Mouse (Mus musculus) lung, embryonic 15.5 days (tissue): ENCODE data around the gene Neb. TPM values are rescaled to one million over a fixed set of nuclear protein-coding genes. Genes with fewer than 3 reads are reported as not detected.
A peak's percentile ranks its signal among the peaks of the same experiment; 100 is the strongest.

Experiments
- ATAC-seq: fragments of 200-750 bp; cut with Nextera tagmentation; 2 replicates; pipeline ENCODE4 v1.8.0; 2017; ENCODE audit warnings: moderate number of reproducible peaks, borderline replicate concordance; ENCODE audit not compliant: low FRiP score, low TSS enrichment; ENCODE audit errors: extremely low read depth
- H3K27ac ChIP-seq: fragments of 300-500 bp; sonication (generic); 2 replicates; pipeline ENCODE4 v1.5.1; 2015; ENCODE audit warnings: moderate library complexity, mild to moderate bottlenecking, inconsistent platforms
- H3K27me3 ChIP-seq: fragments of 300-500 bp; sonication (generic); 2 replicates; pipeline ENCODE4 v1.6.1; 2015; ENCODE audit warnings: inconsistent platforms
- H3K36me3 ChIP-seq: fragments of 300-500 bp; sonication (generic); 2 replicates; pipeline ENCODE4 v1.6.1; 2015; ENCODE audit warnings: inconsistent platforms
- H3K4me1 ChIP-seq: fragments of 300-500 bp; sonication (generic); 2 replicates; pipeline ENCODE4 v1.6.1; 2015; ENCODE audit warnings: inconsistent platforms
- H3K4me2 ChIP-seq: fragments of 300-500 bp; sonication (generic); 2 replicates; pipeline ENCODE4 v1.6.1; 2015; ENCODE audit warnings: inconsistent platforms, mild to moderate bottlenecking, moderate library complexity
- H3K4me3 ChIP-seq: fragments of 300-500 bp; sonication (generic); 2 replicates; pipeline ENCODE4 v1.5.1; 2015; ENCODE audit warnings: mild to moderate bottlenecking, inconsistent platforms
- H3K9ac ChIP-seq: fragments of 300-500 bp; sonication (generic); 2 replicates; pipeline ENCODE4 v1.6.1; 2015; ENCODE audit warnings: inconsistent platforms
- H3K9me3 ChIP-seq: fragments of 300-500 bp; sonication (generic); 2 replicates; pipeline ENCODE4 v1.6.1; 2016; ENCODE audit warnings: inconsistent platforms
- WGBS: fragments of 180-500 bp; shearing (Covaris S2); methylation state at CpG from one replicate; pipeline ENCODE4 v1.1.7; 2015; 5-methylcytosine and 5-hydroxymethylcytosine counted together
- polyA plus RNA-seq: library from polyadenylated mRNA; unstranded; fragments of >200 nt; fragmentation: Nextera tagmentation; extraction: Ambion mirVana; gene quantifications from 2 replicates; pipeline ENCODE4 v1.2.1, GENCODE M21; 2015

Neb gene
- polyA plus RNA-seq, 1 experiment from 2014 or later = 1.7 TPM

GRCm38 (mm10) chr2:52224366-52224765, 153.9 kb downstream of the Neb start:
- Histone ChIP-seq H3K27me3 (no peaks in the 10 kb centered on the region), H3K36me3 (no peaks in the 10 kb centered on the region), H3K27ac (no peak overlapping the region), H3K9me3 (no peaks in the 10 kb centered on the region), H3K4me1 (no peaks in the 10 kb centered on the region), H3K4me3 (no peak overlapping the region), H3K4me2 (no peak overlapping the region), H3K9ac (no peak overlapping the region)
- WGBS = 74% methylated on average over 5 of the region's 5 CpGs
- no peak for ATAC-seq

- no peak overlapping the region for H3K4me2 ChIP-seq
- H3K27ac ChIP-seq = no peak overlapping the region
- H3K9me3 ChIP-seq = no peaks in the 10 kb centered on the region
- no peaks in the 10 kb centered on the region for H3K4me1 ChIP-seq
- no peaks in the 10 kb centered on the region for H3K36me3 ChIP-seq
- H3K4me3 ChIP-seq = no peak overlapping the region
- H3K27me3 ChIP-seq = no peaks in the 10 kb centered on the region
- no peak overlapping the region for H3K9ac ChIP-seq
- 42% methylated on average over 8 of the region's 8 CpGs for WGBS
- ATAC-seq = no peak
These were observed 158.2 kb downstream of the Neb start for GRCm38 (mm10) chr2:52220074-52220473.

GRCm38 (mm10) chr2:52215945-52216344, 162.3 kb downstream of the Neb start:
- WGBS = 81% methylated on average over 8 of the region's 8 CpGs

GRCm38 (mm10) chr2:52212561-52212961, 165.7 kb downstream of the Neb start:
- Histone ChIP-seq H3K9me3 (no peaks in the 10 kb centered on the region), H3K27ac (no peak overlapping the region), H3K4me3 (no peak overlapping the region), H3K4me1 (0 out of 2 replicates have a peak, but pooled peaks cover 3% of the 10 kb centered on the region), H3K36me3 (no peaks in the 10 kb centered on the region), H3K9ac (no peak overlapping the region), H3K4me2 (no peak overlapping the region), H3K27me3 (no peaks in the 10 kb centered on the region)
- peak; percentile 13; the same call in 1 of the 2 replicates for ATAC-seq
- WGBS = 87% methylated on average over 11 of the region's 11 CpGs

More at GRCm38 (mm10) chr2:52215945-52216344, 162.3 kb downstream of the Neb start:
- no peak overlapping the region for H3K27ac ChIP-seq
- no peaks in the 10 kb centered on the region for H3K27me3 ChIP-seq
- H3K4me1 ChIP-seq = 0 out of 2 replicates have a peak, but pooled peaks cover 3% of the 10 kb centered on the region
- no peaks in the 10 kb centered on the region for H3K9me3 ChIP-seq
- H3K36me3 ChIP-seq = no peaks in the 10 kb centered on the region
- no peak overlapping the region for H3K9ac ChIP-seq
- no peak overlapping the region for H3K4me3 ChIP-seq
- no peak overlapping the region for H3K4me2 ChIP-seq
- no peak for ATAC-seq

GRCm38 (mm10) chr2:52211358-52211899, 166.8 kb downstream of the Neb start:
- no peak overlapping the region for H3K27ac ChIP-seq
- no peak overlapping the region for H3K4me3 ChIP-seq
- H3K4me2 ChIP-seq = no peak overlapping the region
- peak; percentile 87 for ATAC-seq
- WGBS = 37% methylated on average over 5 of the region's 5 CpGs
- 0 out of 2 replicates have a peak, but pooled peaks cover 3% of the 10 kb centered on the region for H3K4me1 ChIP-seq
- H3K9me3 ChIP-seq = no peaks in the 10 kb centered on the region
- no peaks in the 10 kb centered on the region for H3K36me3 ChIP-seq
- H3K9ac ChIP-seq = no peak overlapping the region
- no peaks in the 10 kb centered on the region for H3K27me3 ChIP-seq

GRCm38 (mm10) chr2:52210685-52211084, 167.6 kb downstream of the Neb start:
- no peak overlapping the region for H3K4me2 ChIP-seq
- 77% methylated on average over 7 of the region's 7 CpGs for WGBS
- H3K36me3 ChIP-seq = no peaks in the 10 kb centered on the region

GRCm38 (mm10) chr2:52204992-52205391, 173.3 kb downstream of the Neb start:
- Histone ChIP-seq H3K27me3 (no peaks in the 10 kb centered on the region), H3K9me3 (no peaks in the 10 kb centered on the region), H3K27ac (no peak overlapping the region), H3K9ac (no peak overlapping the region), H3K4me1 (no peaks in the 10 kb centered on the region), H3K4me3 (no peak overlapping the region), H3K36me3 (no peaks in the 10 kb centered on the region), H3K4me2 (no peak overlapping the region)
- 77% methylated on average over 4 of the region's 4 CpGs for WGBS
- no peak for ATAC-seq

More at GRCm38 (mm10) chr2:52210685-52211084, 167.6 kb downstream of the Neb start:
- no peaks in the 10 kb centered on the region for H3K9me3 ChIP-seq
- 0 out of 2 replicates have a peak, but pooled peaks cover 3% of the 10 kb centered on the region for H3K4me1 ChIP-seq
- no peaks in the 10 kb centered on the region for H3K27me3 ChIP-seq
- no peak overlapping the region for H3K9ac ChIP-seq
- no peak overlapping the region for H3K27ac ChIP-seq
- no peak overlapping the region for H3K4me3 ChIP-seq
- ATAC-seq = no peak

- ATAC-seq = no peak
- Histone ChIP-seq H3K4me2 (no peak overlapping the region), H3K27me3 (no peaks in the 10 kb centered on the region), H3K4me3 (no peak overlapping the region), H3K36me3 (no peaks in the 10 kb centered on the region), H3K9ac (no peak overlapping the region), H3K4me1 (no peaks in the 10 kb centered on the region), H3K27ac (no peak overlapping the region), H3K9me3 (no peaks in the 10 kb centered on the region)
- WGBS = 92% methylated on average over 6 of the region's 6 CpGs
These were observed 184.6 kb downstream of the Neb start for GRCm38 (mm10) chr2:52193629-52194028.

- H3K4me1 ChIP-seq = no peaks in the 10 kb centered on the region
- H3K27ac ChIP-seq = no peak overlapping the region
- H3K4me3 ChIP-seq = no peak overlapping the region
- no peaks in the 10 kb centered on the region for H3K9me3 ChIP-seq
- H3K4me2 ChIP-seq = no peak overlapping the region
- 94% methylated on average over 1 of the region's 1 CpGs for WGBS
- no peak for ATAC-seq
- H3K27me3 ChIP-seq = no peaks in the 10 kb centered on the region
- no peak overlapping the region for H3K9ac ChIP-seq
- H3K36me3 ChIP-seq = no peaks in the 10 kb centered on the region
These were observed 198.6 kb downstream of the Neb start for GRCm38 (mm10) chr2:52179678-52180077.

GRCm38 (mm10) chr2:52177726-52178125, 200.5 kb downstream of the Neb start:
- no peaks in the 10 kb centered on the region for H3K27me3 ChIP-seq
- H3K4me3 ChIP-seq = no peak overlapping the region
- no peak overlapping the region for H3K9ac ChIP-seq
- H3K27ac ChIP-seq = no peak overlapping the region
- no peaks in the 10 kb centered on the region for H3K4me1 ChIP-seq
- ATAC-seq = peak; percentile 31; the same call in 1 of the 2 replicates
- H3K36me3 ChIP-seq = no peaks in the 10 kb centered on the region
- H3K4me2 ChIP-seq = no peak overlapping the region
- no peaks in the 10 kb centered on the region for H3K9me3 ChIP-seq
- 70% methylated on average over 9 of the region's 9 CpGs for WGBS

- Histone ChIP-seq H3K4me2 (no peak overlapping the region), H3K36me3 (no peaks in the 10 kb centered on the region), H3K9me3 (no peaks in the 10 kb centered on the region), H3K4me1 (no peaks in the 10 kb centered on the region), H3K27me3 (no peaks in the 10 kb centered on the region), H3K27ac (no peak overlapping the region), H3K4me3 (no peak overlapping the region), H3K9ac (no peak overlapping the region)
- no peak for ATAC-seq
- WGBS = 85% methylated on average over 7 of the region's 7 CpGs
These were observed 201.1 kb downstream of the Neb start for GRCm38 (mm10) chr2:52177184-52177583.

GRCm38 (mm10) chr2:52176537-52176936, 201.7 kb downstream of the Neb start:
- no peak for ATAC-seq
- Histone ChIP-seq H3K4me3 (no peak overlapping the region), H3K4me1 (no peaks in the 10 kb centered on the region), H3K27ac (no peak overlapping the region), H3K9ac (no peak overlapping the region), H3K36me3 (no peaks in the 10 kb centered on the region), H3K4me2 (no peak overlapping the region), H3K27me3 (no peaks in the 10 kb centered on the region), H3K9me3 (no peaks in the 10 kb centered on the region)
- WGBS = 44% methylated on average over 8 of the region's 8 CpGs

GRCm38 (mm10) chr2:52174951-52175350, 203.3 kb downstream of the Neb start:
- Histone ChIP-seq H3K4me2 (no peak overlapping the region), H3K4me3 (no peak overlapping the region), H3K36me3 (no peaks in the 10 kb centered on the region), H3K27ac (no peak overlapping the region), H3K4me1 (no peaks in the 10 kb centered on the region), H3K9ac (no peak overlapping the region), H3K27me3 (no peaks in the 10 kb centered on the region), H3K9me3 (no peaks in the 10 kb centered on the region)
- 84% methylated on average over 4 of the region's 4 CpGs for WGBS
- no peak for ATAC-seq
